Mouse (Mus musculus) intestine, embryonic 16.5 days (tissue): ENCODE data around the gene Mrpl30. TPM values are rescaled to one million over a fixed set of nuclear protein-coding genes. Genes with fewer than 3 reads are reported as not detected.

Source experiments
- ATAC-seq: fragments of 200-750 bp; cut with Nextera tagmentation; 2 replicates; pipeline ENCODE4 v1.8.0; 2017; ENCODE audit warnings: moderate TSS enrichment, moderate library complexity
- H3K27ac ChIP-seq: fragments of 300-500 bp; sonication (generic); 2 replicates; pipeline ENCODE4 v1.5.1; 2014; ENCODE audit warnings: mild to moderate bottlenecking, low read length
- H3K27me3 ChIP-seq: fragments of 300-500 bp; sonication (generic); replicated peaks from 2 replicates; pipeline ENCODE4 v1.6.1; 2014; ENCODE audit warnings: low read length, control low read depth, mixed read lengths; ENCODE audit not compliant: control insufficient read depth, insufficient read depth
- H3K36me3 ChIP-seq: fragments of 300-500 bp; sonication (generic); 2 replicates; pipeline ENCODE4 v1.6.1; 2014; ENCODE audit warnings: low read length, control low read depth; ENCODE audit not compliant: control insufficient read depth, insufficient read depth
- H3K4me1 ChIP-seq: fragments of 300-500 bp; sonication (generic); 2 replicates; pipeline ENCODE4 v1.6.1; 2014; ENCODE audit warnings: low read length, control low read depth, mixed read lengths; ENCODE audit not compliant: control insufficient read depth, insufficient read depth
- H3K4me2 ChIP-seq: fragments of 300-500 bp; sonication (generic); 2 replicates; pipeline ENCODE4 v1.6.1; 2014; ENCODE audit warnings: low read depth, low read length, control low read depth
- H3K4me3 ChIP-seq: fragments of 300-500 bp; sonication (generic); 2 replicates; pipeline ENCODE4 v1.5.1; 2014; ENCODE audit warnings: mild to moderate bottlenecking, low read length
- H3K9ac ChIP-seq: fragments of 300-500 bp; sonication (generic); 2 replicates; pipeline ENCODE4 v1.6.1; 2014; ENCODE audit warnings: low read depth, low read length
- H3K9me3 ChIP-seq: fragments of 300-500 bp; sonication (generic); 2 replicates; pipeline ENCODE4 v1.6.1; 2016; ENCODE audit warnings: low read length, control low read depth; ENCODE audit not compliant: control insufficient read depth
- WGBS: fragments of 180-500 bp; shearing (Covaris S2); extraction: QIAGEN DNeasy Blood & Tissue Kit; methylation state at CpG from one replicate; pipeline ENCODE4 v1.1.7; 2014; 5-methylcytosine and 5-hydroxymethylcytosine counted together
- polyA plus RNA-seq: library from polyadenylated mRNA; unstranded; fragments of >200 nt; fragmentation: Nextera tagmentation; extraction: Ambion mirVana; gene quantifications from 2 replicates; pipeline ENCODE4 v1.2.1, GENCODE M21; 2015

Gene Mrpl30
- polyA plus RNA-seq, 1 experiment from 2014 or later, result 267 TPM

DNA sequence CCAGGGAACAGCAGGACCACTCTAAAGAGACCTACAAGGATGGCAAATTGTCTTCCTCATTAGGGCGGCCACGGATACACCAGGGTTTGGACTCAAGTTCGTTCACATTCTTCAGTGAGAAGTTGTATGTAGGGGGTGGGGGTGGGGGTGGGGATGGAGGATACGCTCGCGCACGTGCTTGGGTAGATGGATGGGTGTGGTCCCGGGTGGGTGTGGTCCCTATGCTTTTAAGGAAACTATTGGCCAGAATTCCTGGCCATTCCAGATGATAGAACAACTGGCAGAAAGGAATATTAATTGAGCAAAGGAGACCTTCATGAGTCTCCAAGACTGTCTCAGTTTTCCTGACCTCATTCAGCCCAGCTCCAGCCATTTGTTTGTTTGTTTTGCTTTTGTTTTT lies 35.7 kb downstream of the Mrpl30 start:
- Histone ChIP-seq H3K4me2 (no peak overlapping the region), H3K4me1 (no peaks in the 10 kb centered on the region), H3K4me3 (no peak overlapping the region), H3K9me3 (no peaks in the 10 kb centered on the region), H3K27me3 (no peaks in the 10 kb centered on the region), H3K36me3 (no peaks in the 10 kb centered on the region), H3K27ac (no peak overlapping the region), H3K9ac (no peak overlapping the region)
- no peak for ATAC-seq
- WGBS, result 80% methylated on average over 8 of the region's 8 CpGs

GRCm38 (mm10) chr1:37931806-37932205 lies 41.5 kb downstream of the Mrpl30 start:
- WGBS, result 15% methylated on average over 3 of the region's 3 CpGs
- H3K9me3 ChIP-seq, result no peaks in the 10 kb centered on the region
- ATAC-seq, result peak; percentile 90
- no peaks in the 10 kb centered on the region for H3K27me3 ChIP-seq
- no peaks in the 10 kb centered on the region for H3K36me3 ChIP-seq
- H3K4me2 ChIP-seq, result no peak overlapping the region
- no peak overlapping the region for H3K9ac ChIP-seq
- no peak overlapping the region for H3K27ac ChIP-seq
- no peaks in the 10 kb centered on the region for H3K4me1 ChIP-seq
- H3K4me3 ChIP-seq, result no peak overlapping the region

Other genes with a start within 250 kb of the Mrpl30 start
- gene 2010300C02Rik, start 170.4 kb upstream of the Mrpl30 start, polyA plus RNA-seq, result 11.1 and 12.6 TPM in 2 replicates
- 4.0 TPM in 2 replicates for gene Tsga10, start 24.0 kb upstream of the Mrpl30 start, polyA plus RNA-seq
- gene Lipt1, start 18.7 kb upstream of the Mrpl30 start, polyA plus RNA-seq, result 8.4 and 9.2 TPM in 2 replicates
- 28.8 and 29.0 TPM in 2 replicates for gene Mitd1, start 66 bp upstream of the Mrpl30 start, polyA plus RNA-seq
- gene Lyg2, start 26.0 kb downstream of the Mrpl30 start, polyA plus RNA-seq, result not detected in 2 replicates
- not detected in 2 replicates for gene Lyg1, start 67.3 kb downstream of the Mrpl30 start, polyA plus RNA-seq
- 119 and 125 TPM in 2 replicates for gene Txndc9, start 107.4 kb downstream of the Mrpl30 start, polyA plus RNA-seq
- 18.4 and 21.1 TPM in 2 replicates for gene Eif5b, start 107.5 kb downstream of the Mrpl30 start, polyA plus RNA-seq
- gene Rev1, start 239.3 kb downstream of the Mrpl30 start, polyA plus RNA-seq, result 13.5 and 16.6 TPM in 2 replicates